Mouse (Mus musculus) liver, embryonic 11.5 days (tissue): ENCODE data around the gene Zfp523. TPM values are rescaled to one million over a fixed set of nuclear protein-coding genes. Genes with fewer than 3 reads are reported as not detected.
A peak's percentile ranks its signal among the peaks of the same experiment; 100 is the strongest.

ENCODE experiments used
- ATAC-seq: fragments of 200-750 bp; cut with Nextera tagmentation; replicated peaks from 2 replicates; pipeline ENCODE4 v1.8.0; 2017; ENCODE audit warnings: moderate number of reproducible peaks, mild to moderate bottlenecking, moderate TSS enrichment, moderate library complexity; ENCODE audit not compliant: low FRiP score
- DNase-seq: peaks from one replicate; pipeline ENCODE4 v3.0.0-alpha.2; 2017; ENCODE audit warnings: low spot score
- H3K27ac ChIP-seq: fragments of 300-500 bp; sonication (generic); 2 replicates; pipeline ENCODE4 v1.5.1; 2014; ENCODE audit warnings: mild to moderate bottlenecking, low read depth, low read length, control low read depth
- H3K27me3 ChIP-seq: fragments of 300-500 bp; sonication (generic); replicated peaks from 2 replicates; pipeline ENCODE4 v1.6.1; 2014; ENCODE audit warnings: low read length, mixed read lengths; ENCODE audit not compliant: control insufficient read depth, insufficient read depth
- H3K36me3 ChIP-seq: fragments of 300-500 bp; sonication (generic); 2 replicates; pipeline ENCODE4 v1.6.1; 2014; ENCODE audit warnings: mild to moderate bottlenecking, low read length, moderate library complexity, mixed read lengths; ENCODE audit not compliant: control insufficient read depth, insufficient read depth
- H3K4me1 ChIP-seq: fragments of 300-500 bp; sonication (generic); replicated peaks from 2 replicates; pipeline ENCODE4 v1.6.1; 2014; ENCODE audit warnings: low read length, mixed read lengths; ENCODE audit not compliant: control insufficient read depth, insufficient read depth
- H3K4me2 ChIP-seq: fragments of 300-500 bp; sonication (generic); 2 replicates; pipeline ENCODE4 v1.6.1; 2014; ENCODE audit warnings: mild to moderate bottlenecking, control low read depth, moderate library complexity
- H3K4me3 ChIP-seq: fragments of 300-500 bp; sonication (generic); 2 replicates; pipeline ENCODE4 v1.5.1; 2014; ENCODE audit warnings: low read depth, low read length, control low read depth
- H3K9ac ChIP-seq: fragments of 300-500 bp; sonication (generic); 2 replicates; pipeline ENCODE4 v1.6.1; 2014; ENCODE audit warnings: low read depth, low read length, control low read depth
- H3K9me3 ChIP-seq: fragments of 300-500 bp; sonication (generic); 2 replicates; pipeline ENCODE4 v1.6.1; 2016; ENCODE audit warnings: low read length, inconsistent platforms, mixed read lengths; ENCODE audit not compliant: control insufficient read depth
- WGBS: fragments of 180-500 bp; shearing (Covaris S2); extraction: QIAGEN DNeasy Blood & Tissue Kit; methylation state at CpG from one replicate; pipeline ENCODE4 v1.1.7; 2014; 5-methylcytosine and 5-hydroxymethylcytosine counted together
- polyA plus RNA-seq: library from polyadenylated mRNA; unstranded; fragments of >200 nt; fragmentation: Nextera tagmentation; extraction: Ambion mirVana; gene quantifications from 2 replicates; pipeline ENCODE4 v1.2.1, GENCODE M21; 2014

Gene Zfp523
- polyA plus RNA-seq, 1 experiment from 2014 or later = 14.6 TPM

DNA sequence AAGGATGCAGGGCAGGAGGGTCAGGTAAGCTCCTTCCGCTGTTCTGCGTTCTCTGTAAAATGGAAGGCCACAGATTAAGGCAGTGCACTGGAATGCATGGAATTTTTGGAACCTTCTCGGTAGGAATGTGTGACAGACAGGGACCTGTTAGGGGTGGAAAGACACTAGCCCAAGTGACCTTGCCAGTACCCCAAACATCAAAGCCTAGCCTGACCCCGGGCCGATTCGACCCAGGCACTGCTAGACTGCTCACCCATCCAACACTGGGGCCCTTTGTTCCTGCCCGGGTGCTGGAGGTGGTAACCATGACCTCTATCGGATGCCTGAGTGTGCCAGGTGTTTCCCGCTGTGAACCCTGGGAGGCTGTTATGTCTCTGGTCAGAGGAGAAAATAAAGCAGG lies 38.2 kb upstream of the Zfp523 start:
- DNase-seq = no peak
- no peak for ATAC-seq
- H3K4me3 ChIP-seq = no peak overlapping the region
- H3K27ac ChIP-seq = no peak overlapping the region
- H3K27me3 ChIP-seq = peaks cover 58% of the 10 kb centered on the region
- peaks cover 27% of the 10 kb centered on the region for H3K4me1 ChIP-seq
- no peaks in the 10 kb centered on the region for H3K9me3 ChIP-seq
- no peak overlapping the region for H3K4me2 ChIP-seq
- 61% methylated on average over 9 of the region's 9 CpGs for WGBS
- H3K36me3 ChIP-seq = no peaks in the 10 kb centered on the region
- no peak overlapping the region for H3K9ac ChIP-seq

- WGBS = 22% methylated on average over 13 of the region's 13 CpGs
- no peak overlapping the region for H3K9ac ChIP-seq
- DNase-seq (no peak), ATAC-seq (no peak)
- H3K27ac ChIP-seq = no peak overlapping the region
- H3K4me1 ChIP-seq = peaks cover 40% of the 10 kb centered on the region
- H3K4me2 ChIP-seq = no peak overlapping the region
- no peak overlapping the region for H3K4me3 ChIP-seq
- no peaks in the 10 kb centered on the region for H3K36me3 ChIP-seq
- peaks cover 77% of the 10 kb centered on the region for H3K27me3 ChIP-seq
- no peaks in the 10 kb centered on the region for H3K9me3 ChIP-seq
Observed at GRCm38 (mm10) chr17:28140431-28141204, 36.3 kb upstream of the Zfp523 start.

GRCm38 (mm10) chr17:28141205-28141650 lies 35.7 kb upstream of the Zfp523 start:
- Histone ChIP-seq H3K4me3 (peak overlapping the region; percentile 66), H3K36me3 (no peaks in the 10 kb centered on the region), H3K27me3 (peaks cover 75% of the 10 kb centered on the region), H3K9me3 (no peaks in the 10 kb centered on the region), H3K4me2 (peak overlapping the region; percentile 83), H3K27ac (no peak overlapping the region; the same call in 1 of the 2 replicates), H3K4me1 (peaks cover 43% of the 10 kb centered on the region), H3K9ac (no peak overlapping the region)
- DNase-seq = no peak
- ATAC-seq = no peak
- WGBS = 3% methylated on average over 15 of the region's 15 CpGs

GRCm38 (mm10) chr17:28141771-28142699 lies 34.9 kb upstream of the Zfp523 start, which contains the start of gene Scube3:
Gene Scube3, plus strand, starts transcription at chr17:28142141.
- Histone ChIP-seq H3K4me1 (peaks cover 48% of the 10 kb centered on the region), H3K9me3 (no peaks in the 10 kb centered on the region), H3K4me2 (peak within 1 kb of the TSS; percentile 83), H3K27me3 (peaks cover 79% of the 10 kb centered on the region), H3K27ac (peak within 1 kb of the TSS; percentile 73), H3K9ac (peak within 1 kb of the TSS; percentile 46), H3K4me3 (peak within 1 kb of the TSS; percentile 66), H3K36me3 (no peaks in the 10 kb centered on the region)
- 1% methylated on average over 95 of the region's 97 CpGs for WGBS
- DNase-seq = peak; percentile 59
- 0 out of 2 replicates have a peak, but pooled peaks have one; percentile 43 for ATAC-seq

DNA sequence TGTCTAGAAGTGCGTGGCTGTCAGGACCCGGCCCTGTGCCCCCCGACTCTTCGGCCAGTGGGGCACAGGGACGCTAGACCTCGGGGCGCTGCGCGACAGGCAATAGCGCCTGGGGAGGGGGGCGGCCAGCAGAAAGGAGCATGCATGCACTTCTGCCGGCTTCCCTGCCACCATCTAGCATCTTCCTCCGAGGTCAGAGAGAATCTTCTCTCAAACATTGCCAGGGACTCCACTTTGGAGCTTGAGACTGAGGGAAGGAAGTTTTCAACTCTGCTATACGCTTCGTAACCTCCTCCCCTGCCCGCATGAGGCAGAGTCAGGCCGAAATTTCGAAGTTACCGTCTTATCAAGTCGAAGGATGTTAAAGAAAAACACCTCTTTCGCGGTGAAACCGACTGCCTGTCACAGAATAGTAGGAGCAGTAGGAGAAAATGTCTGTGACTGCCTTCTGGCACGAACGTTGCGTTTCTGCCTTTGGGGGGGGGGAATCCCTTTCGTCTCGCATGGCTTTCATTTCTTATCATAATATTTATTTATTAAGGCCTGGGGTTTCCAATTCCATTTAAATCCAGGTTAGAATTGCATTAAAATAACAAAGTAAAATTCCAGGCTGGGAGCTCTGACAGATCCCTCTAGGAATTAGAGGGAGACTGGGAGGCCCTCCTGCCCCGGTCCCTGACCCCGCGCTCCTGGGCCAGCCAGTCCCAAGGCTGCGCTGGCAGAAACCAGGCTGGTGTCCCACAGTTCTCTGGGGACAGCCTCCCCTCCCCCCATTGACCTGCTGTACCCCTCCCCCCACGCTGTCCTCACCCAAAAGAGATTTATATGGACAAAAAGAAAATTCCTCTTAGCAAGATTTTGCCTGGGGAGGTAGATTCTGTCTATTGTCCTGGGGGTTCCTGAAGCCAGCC lies 34.0 kb upstream of the Zfp523 start:
- Histone ChIP-seq H3K27me3 (peaks cover 80% of the 10 kb centered on the region), H3K9ac (peak overlapping the region; percentile 46), H3K27ac (peak overlapping the region; percentile 73; the same call in 1 of the 2 replicates), H3K4me2 (peak overlapping the region; percentile 83), H3K36me3 (no peaks in the 10 kb centered on the region), H3K4me1 (peaks cover 50% of the 10 kb centered on the region), H3K4me3 (peak overlapping the region; percentile 66), H3K9me3 (no peaks in the 10 kb centered on the region)
- DNase-seq (peak; percentile 54), ATAC-seq (no peak)
- WGBS = 2% methylated on average over 33 of the region's 33 CpGs

- no peaks in the 10 kb centered on the region for H3K36me3 ChIP-seq
- 2% methylated on average over 9 of the region's 9 CpGs for WGBS
- DNase-seq (no peak), ATAC-seq (no peak)
- no peak overlapping the region; the same call in 1 of the 2 replicates for H3K4me3 ChIP-seq
- peaks cover 87% of the 10 kb centered on the region for H3K27me3 ChIP-seq
- no peaks in the 10 kb centered on the region for H3K9me3 ChIP-seq
- no peak overlapping the region for H3K27ac ChIP-seq
- H3K4me2 ChIP-seq = peak overlapping the region; percentile 83
- H3K4me1 ChIP-seq = peaks cover 50% of the 10 kb centered on the region
- H3K9ac ChIP-seq = no peak overlapping the region
Observed at GRCm38 (mm10) chr17:28143751-28144150, 33.2 kb upstream of the Zfp523 start.

DNA sequence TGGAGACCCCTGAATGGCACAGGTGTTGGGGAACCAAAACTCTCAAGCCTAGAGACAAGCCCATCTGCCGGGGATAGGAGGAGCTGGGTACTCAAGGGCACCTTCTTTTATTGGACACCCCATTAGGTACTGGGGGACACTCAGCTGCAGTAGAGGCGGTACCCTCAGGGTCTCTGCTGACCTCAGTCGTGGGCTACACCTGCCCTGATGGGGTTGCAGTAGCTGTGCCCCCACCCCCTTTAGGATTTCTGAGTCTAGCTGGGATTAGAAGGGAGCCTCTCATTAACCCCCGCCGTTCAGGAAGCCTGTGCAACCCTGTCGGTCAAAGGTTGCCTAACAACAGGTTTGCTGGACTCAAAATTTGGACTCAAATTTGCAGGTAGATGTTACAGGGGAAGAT lies 32.7 kb upstream of the Zfp523 start:
- Histone ChIP-seq H3K9ac (no peak overlapping the region), H3K4me3 (no peak overlapping the region; the same call in 1 of the 2 replicates), H3K9me3 (no peaks in the 10 kb centered on the region), H3K4me2 (peak overlapping the region; percentile 83), H3K27me3 (peaks cover 86% of the 10 kb centered on the region), H3K36me3 (no peaks in the 10 kb centered on the region), H3K27ac (no peak overlapping the region), H3K4me1 (peaks cover 50% of the 10 kb centered on the region)
- DNase-seq = no peak
- no peak for ATAC-seq
- WGBS = 8% methylated on average over 6 of the region's 6 CpGs

- peaks cover 50% of the 10 kb centered on the region for H3K27me3 ChIP-seq
Observed at GRCm38 (mm10) chr17:28148288-28148687, 28.6 kb upstream of the Zfp523 start.

More at GRCm38 (mm10) chr17:28148288-28148687, 28.6 kb upstream of the Zfp523 start:
- Histone ChIP-seq H3K27ac (no peak overlapping the region), H3K4me2 (no peak overlapping the region), H3K9ac (no peak overlapping the region), H3K4me3 (no peak overlapping the region), H3K9me3 (no peaks in the 10 kb centered on the region), H3K4me1 (peaks cover 29% of the 10 kb centered on the region), H3K36me3 (no peaks in the 10 kb centered on the region)
- DNase-seq = no peak
- WGBS = 80% methylated on average over 3 of the region's 3 CpGs
- no peak for ATAC-seq
